Mouse (Mus musculus) heart, postnatal 10 days (tissue): ENCODE results near the gene Pigv. TPM values are rescaled to one million over a fixed set of nuclear protein-coding genes. Genes with fewer than 3 reads are reported as not detected.
"Not testable (repeated sequence)": the region's sequence is repeated elsewhere in the genome, so short reads cannot be mapped to it uniquely, and the experiment has no call there.

Experiments
- DNase-seq, 2 experiments: peaks; one replicate each; pipeline ENCODE4 v3.0.0; 2021
- intact Hi-C: fragments of 180-260 bp; cut with DNase I; formaldehyde crosslinking; loops from one replicate; pipeline ENCODE4 v1.15.1; 2025
- total RNA-seq, 2 experiments: library from RNA; stranded (reverse); gene quantifications; 2 replicates each; pipeline ENCODE4 v1.2.3; 2021

Gene Pigv
- total RNA-seq, 2 experiments from 2014 or later, result 8.6 to 11.2 TPM

DNA sequence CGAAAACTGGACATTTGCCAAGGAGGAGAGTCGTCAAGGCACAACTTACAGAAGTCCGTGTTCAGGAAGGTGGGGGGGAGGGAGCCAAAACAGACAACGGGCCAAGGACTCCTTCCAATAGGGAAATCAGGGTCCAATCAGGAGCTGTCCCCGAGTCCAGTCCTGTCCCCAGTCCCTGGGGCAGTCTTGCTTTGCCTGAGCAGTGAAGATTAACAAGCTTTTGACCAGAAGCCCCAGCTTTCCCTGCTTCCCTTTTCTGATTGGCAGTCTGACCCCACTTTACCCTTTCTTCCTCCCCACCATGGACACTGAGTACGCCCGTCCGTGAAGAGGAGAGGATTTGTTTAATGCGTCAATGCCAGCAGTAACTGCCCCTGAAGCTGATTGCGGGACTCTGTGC lies 21.0 kb downstream of the Pigv start:
- intact Hi-C loops, result loop anchor here (2.0 to 5.0 kb wide), 2 partner anchors 19 to 39 kb away; no protein-coding TSS in a partner anchor
- DNase-seq, result no peak

DNA sequence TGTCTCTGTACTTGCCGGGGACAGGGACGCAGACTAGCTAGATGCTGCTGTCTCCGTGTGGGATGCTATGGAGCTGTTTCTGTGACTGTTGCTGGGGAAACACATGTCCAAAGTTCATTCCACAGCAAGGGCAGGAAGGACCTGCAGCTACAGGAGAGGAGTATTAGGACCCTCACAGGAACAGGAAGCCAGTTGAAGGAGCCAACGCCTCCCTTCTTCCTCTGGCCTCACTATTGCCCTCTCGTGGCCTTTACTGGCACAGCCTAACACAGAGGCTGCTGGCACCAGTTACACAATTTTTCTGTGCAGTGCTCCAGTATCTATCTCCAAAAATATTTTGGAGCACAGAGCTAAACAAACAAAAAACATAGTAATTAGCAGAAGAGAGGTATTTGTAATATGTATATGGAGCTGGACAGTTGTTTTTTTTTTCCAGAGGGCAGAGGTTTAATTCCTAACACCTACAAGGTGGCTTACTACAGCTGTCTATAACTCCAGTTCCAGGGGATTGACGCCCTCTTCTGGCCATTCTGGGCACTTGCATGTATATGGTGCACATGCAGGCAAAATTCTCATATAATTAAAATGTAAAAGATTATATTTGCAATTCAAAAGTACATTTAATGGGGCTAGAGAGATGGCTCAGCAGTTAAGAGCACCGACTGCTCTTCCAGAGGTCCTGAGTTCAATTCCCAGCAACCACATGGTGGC lies 22.3 kb downstream of the Pigv start, which contains the start of gene Zdhhc18:
Zdhhc18 (minus strand) TSS at position 166 of the 711 bp plus-strand sequence.
- intact Hi-C loops, result loop anchor here (1.0 to 5.0 kb wide), 3 partner anchors 17 to 58 kb away; no protein-coding TSS in a partner anchor
- peak; percentile 89 to 93 for DNase-seq

DNA sequence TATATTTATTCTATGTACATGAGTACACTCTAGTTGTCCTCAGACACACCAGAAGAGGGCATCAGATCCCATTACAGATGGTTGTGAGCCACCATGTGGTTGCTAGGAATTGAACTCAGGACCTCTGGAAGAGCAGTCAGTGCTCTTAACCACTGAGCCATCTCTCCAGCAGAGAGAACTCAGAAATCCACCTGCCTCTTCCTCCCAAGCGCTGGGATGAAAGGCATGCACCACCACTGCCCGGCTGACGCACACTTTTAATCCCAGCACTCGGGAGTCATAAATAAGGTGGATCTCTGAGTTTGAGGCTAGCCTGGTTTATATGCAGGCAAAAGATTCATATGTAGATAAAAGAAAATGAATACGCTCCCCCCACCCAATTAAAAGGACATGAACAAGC lies 23.0 kb downstream of the Pigv start:
- DNase-seq, intact Hi-C loops: not testable (repeated sequence)

GRCm38 (mm10) chr4:133645680-133646079 lies 26.8 kb downstream of the Pigv start:
- DNase-seq, result no peak
- intact Hi-C loops, result no loop called here

DNA sequence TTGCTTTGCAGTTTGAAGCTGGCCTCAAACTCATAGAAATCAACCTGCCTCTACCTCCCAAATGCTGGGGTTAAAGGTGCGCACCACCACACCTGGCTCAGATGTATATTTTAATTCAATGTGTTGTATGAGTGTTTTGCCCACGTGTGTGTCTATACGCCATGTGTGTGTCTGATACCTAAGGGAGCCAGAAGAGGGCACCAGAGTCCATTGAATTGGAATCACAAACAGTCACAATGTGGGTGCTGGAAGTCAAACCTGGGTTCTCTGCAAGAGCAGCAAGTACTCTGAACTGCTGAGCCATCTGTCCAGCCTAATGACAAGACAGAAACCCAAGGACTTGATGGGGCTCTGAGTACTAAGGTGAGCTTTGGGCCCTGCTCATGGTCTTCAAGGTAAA lies 27.3 kb downstream of the Pigv start:
- intact Hi-C loops, result no loop called here
- DNase-seq, result no peak

GRCm38 (mm10) chr4:133634043-133634410 lies 38.4 kb downstream of the Pigv start:
- no peak for DNase-seq
- intact Hi-C loops, result no loop called here

DNA sequence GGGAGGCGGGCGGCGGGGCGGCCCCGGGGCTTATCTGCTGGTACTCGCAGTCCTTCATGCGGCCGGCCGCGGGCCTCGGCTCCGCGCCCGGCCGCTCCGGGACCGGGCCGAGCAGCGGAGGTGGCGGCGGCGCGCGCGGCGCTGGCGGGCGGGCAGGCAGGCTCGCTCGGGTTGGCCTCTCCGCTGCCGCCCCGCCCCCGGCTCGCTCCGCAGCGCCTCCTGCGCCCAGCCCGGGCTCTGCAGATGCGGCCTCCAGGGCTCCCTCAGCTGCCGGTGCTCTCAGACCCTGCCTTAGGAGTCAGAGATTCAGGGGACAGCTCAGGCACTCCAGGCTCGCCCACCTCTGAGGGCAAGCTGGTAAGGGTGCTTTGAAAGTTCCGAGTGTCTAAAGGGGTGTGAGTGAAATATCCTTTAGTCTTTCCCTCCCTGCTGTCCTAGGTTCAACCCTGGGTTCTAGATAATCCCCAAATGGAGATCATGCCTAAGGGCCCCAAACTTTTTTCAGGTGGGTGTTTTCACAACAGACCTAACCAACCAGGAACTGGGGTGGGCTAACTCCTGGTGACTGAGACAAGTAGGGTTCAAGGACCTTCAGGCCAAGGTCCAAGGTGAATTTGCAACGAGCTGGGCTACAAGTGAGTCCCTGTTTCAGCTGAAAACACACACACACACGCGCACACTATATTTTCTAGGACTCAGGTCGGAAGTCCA lies 39.0 kb downstream of the Pigv start:
- peak; percentile 92 to 94 for DNase-seq
- intact Hi-C loops, result loop anchor here (2.0 kb wide), 1 partner anchor 17 kb away; the partner anchor contains the start of gene Zdhhc18

DNA sequence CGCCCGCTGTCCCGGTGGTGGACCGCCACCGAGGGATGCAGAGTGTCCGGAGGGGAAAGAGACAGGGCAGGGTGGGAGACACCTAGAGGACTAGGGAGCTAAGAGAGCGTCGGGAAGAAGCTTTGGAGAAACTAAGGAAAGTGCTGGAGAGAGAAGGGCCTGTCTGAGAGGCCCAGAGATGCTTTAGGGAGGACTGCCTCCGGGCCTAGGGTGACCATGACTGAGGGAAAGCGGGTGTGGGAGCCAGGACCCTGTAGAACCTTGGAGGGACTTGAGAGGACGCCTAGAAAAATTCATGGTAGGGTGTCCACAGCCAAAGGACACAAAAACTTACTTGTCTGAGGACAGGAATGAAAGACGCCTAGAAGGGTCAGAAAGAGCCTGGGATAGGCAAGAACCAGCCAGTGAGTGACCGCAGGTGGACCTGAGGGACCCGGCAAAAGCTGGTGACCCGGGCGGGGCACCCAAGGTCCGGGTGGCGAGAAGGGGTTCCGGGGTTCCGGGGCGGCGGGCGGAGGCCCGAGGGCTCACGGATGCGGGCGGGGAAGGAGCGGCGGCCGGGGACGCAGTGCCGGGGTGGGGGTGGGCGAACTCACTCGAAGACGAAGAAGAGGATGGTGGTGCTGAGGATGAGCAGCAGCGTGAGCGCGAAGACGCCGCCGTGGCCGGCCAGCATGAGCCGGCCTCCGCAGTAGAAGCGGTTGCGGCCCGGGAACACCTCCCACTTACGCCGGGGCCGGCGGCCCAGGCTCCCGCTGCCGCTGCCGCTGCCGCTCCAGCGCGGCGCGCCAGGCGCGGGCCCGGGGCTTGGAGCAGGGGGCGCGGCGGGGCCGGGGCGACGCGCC lies 39.7 kb downstream of the Pigv start:
- intact Hi-C loops, result loop anchor here (2.0 kb wide), 1 partner anchor 18 kb away; the partner anchor contains the start of gene Zdhhc18
- DNase-seq, result peak; percentile 53 to 68

- intact Hi-C loops, result loop anchor here (2.0 kb wide), 1 partner anchor 19 kb away; the partner anchor contains the start of gene Zdhhc18
- peak in 1 of 2 experiments; percentile 43 for DNase-seq
Measured at GRCm38 (mm10) chr4:133631769-133632411, 40.6 kb downstream of the Pigv start.

- DNase-seq, result no peak
Measured at GRCm38 (mm10) chr4:133631071-133631768, 41.2 kb downstream of the Pigv start.

GRCm38 (mm10) chr4:133630326-133630920 lies 42.0 kb downstream of the Pigv start:
- intact Hi-C loops, result no loop called here
- no peak for DNase-seq

More at GRCm38 (mm10) chr4:133631071-133631768, 41.2 kb downstream of the Pigv start:
- intact Hi-C loops, result no loop called here

DNA sequence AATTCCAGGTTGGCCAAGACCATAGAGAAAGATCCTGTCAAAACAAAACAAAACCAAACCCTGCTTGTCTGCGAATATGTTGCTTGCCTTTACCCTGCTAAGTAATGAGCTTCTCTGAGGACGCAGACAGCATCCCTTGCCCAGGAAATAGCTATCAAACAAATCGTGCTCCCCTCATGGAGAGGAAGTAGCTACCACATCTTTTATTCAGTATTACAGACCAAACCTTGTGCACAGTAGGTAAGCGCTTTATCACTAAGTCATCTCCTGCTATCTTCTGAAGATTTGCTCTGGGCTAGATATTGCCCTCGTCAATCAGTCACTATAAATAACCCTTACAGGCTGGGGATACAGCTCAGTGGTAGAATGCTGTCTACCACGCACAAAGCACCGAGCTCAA lies 43.3 kb downstream of the Pigv start:
- intact Hi-C loops, result no loop called here
- no peak for DNase-seq

DNA sequence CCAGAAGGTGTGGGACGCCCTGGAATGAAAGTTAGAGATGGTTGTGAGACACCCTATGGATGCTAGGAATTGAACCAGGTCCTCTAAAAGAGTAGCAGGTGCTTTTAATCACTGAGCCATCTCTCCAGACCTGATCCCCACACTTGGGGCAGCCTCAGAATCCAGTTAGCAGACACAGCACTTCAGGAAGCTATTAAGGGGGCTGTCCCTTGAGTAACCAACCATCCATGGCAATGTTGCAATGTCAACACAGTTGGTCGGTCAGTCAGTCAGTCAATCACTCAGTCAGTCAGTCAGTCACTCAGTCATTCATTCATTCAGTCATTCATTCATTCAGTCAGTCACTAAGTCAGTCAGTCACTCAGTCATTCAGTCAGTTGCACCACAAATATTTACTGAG lies 43.9 kb downstream of the Pigv start:
- intact Hi-C loops, result no loop called here
- no peak for DNase-seq

GRCm38 (mm10) chr4:133627039-133627438 lies 45.4 kb downstream of the Pigv start:
- DNase-seq, result no peak
- intact Hi-C loops, result no loop called here

DNA sequence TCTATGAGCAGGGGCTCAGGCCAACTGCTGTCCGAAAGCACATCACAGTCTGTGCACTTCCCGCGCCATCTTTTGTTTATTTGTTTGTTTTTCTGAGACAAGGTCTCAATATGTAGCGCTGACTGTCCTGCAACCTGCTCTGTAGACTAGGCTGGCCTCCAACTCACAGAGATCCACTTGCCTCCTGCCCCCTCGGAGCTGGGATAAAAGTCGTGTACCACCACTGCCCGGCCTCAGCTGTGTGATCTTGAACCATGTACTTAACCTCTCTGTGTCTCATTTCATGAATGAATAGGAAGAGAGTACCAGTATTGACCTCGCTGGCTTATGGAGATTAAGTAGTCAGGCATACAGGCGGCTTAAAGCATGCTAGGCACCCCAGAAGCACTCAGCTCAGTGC lies 45.8 kb downstream of the Pigv start:
- no peak for DNase-seq
- intact Hi-C loops, result no loop called here

- no peak for DNase-seq
- intact Hi-C loops, result no loop called here
Measured at GRCm38 (mm10) chr4:133626221-133626620, 46.2 kb downstream of the Pigv start.

GRCm38 (mm10) chr4:133625621-133626071 lies 46.8 kb downstream of the Pigv start:
- intact Hi-C loops, result no loop called here
- peak; percentile 67 to 74 for DNase-seq

DNA sequence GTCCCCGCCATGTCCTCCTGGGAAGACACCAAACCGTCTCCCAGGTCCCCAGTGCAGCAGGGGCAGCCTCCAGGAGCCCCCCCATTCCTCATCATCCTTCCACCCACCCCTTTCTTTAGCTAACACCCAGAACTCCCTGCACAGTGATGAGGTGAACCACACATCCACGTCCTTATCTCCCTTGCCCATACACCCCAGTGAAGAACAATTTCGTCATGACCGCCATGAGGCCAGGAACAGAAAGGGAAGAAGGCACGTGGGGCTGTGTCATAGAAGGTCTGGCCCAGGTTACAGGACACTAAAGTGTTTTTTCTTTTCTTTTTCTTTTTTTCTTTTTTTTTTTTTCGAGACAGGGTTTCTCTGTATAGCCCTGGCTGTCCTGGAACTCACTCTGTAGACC lies 47.6 kb downstream of the Pigv start:
- no peak for DNase-seq
- intact Hi-C loops, result no loop called here

DNA sequence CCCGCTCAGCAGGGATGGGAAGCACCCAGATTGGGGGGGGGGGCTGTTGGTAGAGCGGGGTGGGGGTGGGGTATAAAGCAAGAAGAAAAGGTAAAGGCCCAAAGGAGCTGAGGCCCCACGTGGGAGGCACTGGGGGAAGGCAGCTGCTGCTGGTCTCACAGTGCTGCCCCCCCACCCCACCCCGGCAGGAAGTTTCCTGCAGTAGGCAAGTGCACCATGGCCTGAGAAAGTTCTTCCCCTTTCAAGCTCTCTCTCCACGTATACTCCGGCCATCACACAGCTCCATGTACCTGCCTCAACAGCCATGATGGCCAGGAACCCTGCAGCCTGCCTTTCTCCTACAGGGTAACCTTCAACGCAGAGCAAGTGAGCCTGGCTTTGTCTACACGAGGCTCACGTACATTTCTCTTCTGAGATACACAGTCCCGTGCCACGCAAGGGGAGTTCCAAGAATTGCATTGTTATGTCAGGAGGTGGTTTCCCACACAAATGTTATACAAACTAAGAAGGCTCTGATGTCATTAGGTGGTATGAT lies 50.2 kb downstream of the Pigv start:
- DNase-seq, result no peak
- intact Hi-C loops, result no loop called here
